Mouse (Mus musculus): ENCODE results near the gene Cdc45. TPM values are rescaled to one million over a fixed set of nuclear protein-coding genes. Genes with fewer than 3 reads are reported as not detected.
A peak's percentile ranks its signal among the peaks of the same experiment; 100 is the strongest.

Cdc45 gene
- polyA plus RNA-seq, 1 experiment from 2014 or later = 28.1 TPM

- H3K27me3 ChIP-seq = no peaks in the 10 kb centered on the region
- no peak overlapping the region for H3K4me3 ChIP-seq
- no peak overlapping the region for H3K9ac ChIP-seq
- no peak for ATAC-seq (ENCODE audit: low FRiP score)
- no peaks in the 10 kb centered on the region for H3K4me1 ChIP-seq
- H3K4me2 ChIP-seq (replicated peaks) = no peak overlapping the region
- H3K27ac ChIP-seq = no peak overlapping the region
- peaks cover 52% of the 10 kb centered on the region for H3K36me3 ChIP-seq
- 93% methylated on average over 7 of the region's 7 CpGs for WGBS
- H3K9me3 ChIP-seq (replicated peaks) = no peaks in the 10 kb centered on the region
Measured at GRCm38 (mm10) chr16:18785025-18785424, 26.8 kb downstream of the Cdc45 start.

- Histone ChIP-seq H3K4me3 (no peak overlapping the region), H3K27me3 (peaks cover 29% of the 10 kb centered on the region), H3K27ac (no peak overlapping the region), H3K4me1 (peaks cover 11% of the 10 kb centered on the region), H3K36me3 (peaks cover 32% of the 10 kb centered on the region), H3K4me2 (replicated peaks) (no peak overlapping the region), H3K9ac (no peak overlapping the region), H3K9me3 (replicated peaks) (no peaks in the 10 kb centered on the region)
- 90% methylated on average over 10 of the region's 10 CpGs for WGBS
- ATAC-seq (ENCODE audit: low FRiP score) = no peak
Measured at GRCm38 (mm10) chr16:18781810-18782209, 30.0 kb downstream of the Cdc45 start.

DNA sequence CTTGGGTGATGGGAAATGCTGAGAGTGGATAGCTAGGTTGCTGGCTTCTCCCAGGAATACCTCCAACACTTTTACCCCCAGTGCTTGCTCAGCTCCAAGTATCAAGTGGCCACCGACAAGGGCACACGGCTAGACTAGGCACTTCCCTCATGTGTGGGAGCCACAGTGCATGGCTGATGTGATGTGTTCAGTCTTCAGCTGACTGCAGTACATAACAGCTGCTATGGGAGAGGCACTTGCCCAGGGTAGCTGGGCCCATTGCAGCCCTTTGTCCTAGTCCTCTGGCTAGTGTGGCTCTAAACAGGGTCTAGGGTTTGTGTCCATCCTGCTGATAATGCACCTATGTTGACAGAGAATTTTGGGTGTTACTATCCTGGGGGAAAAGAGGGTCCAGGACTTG, 33.3 kb downstream of the Cdc45 start:
- 54% methylated on average over 2 of the region's 2 CpGs for WGBS
- H3K27ac ChIP-seq = no peak overlapping the region

GRCm38 (mm10) chr16:18777101-18778080, 34.4 kb downstream of the Cdc45 start:
- peak; percentile 60 for ATAC-seq (ENCODE audit: low FRiP score)
- H3K27me3 ChIP-seq = peaks cover 58% of the 10 kb centered on the region
- 3% methylated on average over 80 of the region's 80 CpGs for WGBS

More for the DNA sequence above, 33.3 kb downstream of the Cdc45 start:
- ATAC-seq (ENCODE audit: low FRiP score) = no peak
- H3K4me2 ChIP-seq (replicated peaks) = no peak overlapping the region
- no peak overlapping the region for H3K9ac ChIP-seq
- no peak overlapping the region for H3K4me3 ChIP-seq
- H3K4me1 ChIP-seq = peaks cover 18% of the 10 kb centered on the region
- H3K36me3 ChIP-seq = peaks cover 13% of the 10 kb centered on the region
- no peaks in the 10 kb centered on the region for H3K9me3 ChIP-seq (replicated peaks)
- peaks cover 58% of the 10 kb centered on the region for H3K27me3 ChIP-seq

GRCm38 (mm10) chr16:18776556-18777100, 35.2 kb downstream of the Cdc45 start, which contains the start of gene Cldn5:
TSS of gene Cldn5 (plus strand) at chr16:18776847.
- Histone ChIP-seq H3K27me3 (peaks cover 58% of the 10 kb centered on the region), H3K27ac (no peak within 1 kb of the TSS)

More at GRCm38 (mm10) chr16:18777101-18778080, 34.4 kb downstream of the Cdc45 start:
- peaks cover 9% of the 10 kb centered on the region for H3K36me3 ChIP-seq
- peak overlapping the region; percentile 58 for H3K4me2 ChIP-seq (replicated peaks)
- H3K4me3 ChIP-seq = peak overlapping the region; percentile 39
- H3K4me1 ChIP-seq = peaks cover 18% of the 10 kb centered on the region
- H3K9me3 ChIP-seq (replicated peaks) = no peaks in the 10 kb centered on the region
- peak overlapping the region; percentile 38; the same call in 1 of the 2 replicates for H3K9ac ChIP-seq
- no peak overlapping the region for H3K27ac ChIP-seq

GRCm38 (mm10) chr16:18775621-18776555, 35.9 kb downstream of the Cdc45 start:
- H3K9ac ChIP-seq = no peak overlapping the region
- peaks cover 4% of the 10 kb centered on the region; the same call in 1 of the 2 replicates for H3K36me3 ChIP-seq
- 25% methylated on average over 18 of the region's 18 CpGs for WGBS
- peak overlapping the region; percentile 58 for H3K4me2 ChIP-seq (replicated peaks)
- H3K27me3 ChIP-seq = peaks cover 58% of the 10 kb centered on the region
- peak overlapping the region; percentile 39 for H3K4me3 ChIP-seq
- H3K9me3 ChIP-seq (replicated peaks) = no peaks in the 10 kb centered on the region
- H3K4me1 ChIP-seq = peaks cover 18% of the 10 kb centered on the region
- H3K27ac ChIP-seq = no peak overlapping the region
- no peak for ATAC-seq (ENCODE audit: low FRiP score)

More at GRCm38 (mm10) chr16:18776556-18777100, 35.2 kb downstream of the Cdc45 start, which contains the start of gene Cldn5:
- H3K4me2 ChIP-seq (replicated peaks) = peak within 1 kb of the TSS; percentile 58
- H3K9ac ChIP-seq = peak within 1 kb of the TSS; percentile 38; the same call in 1 of the 2 replicates
- 0 out of 2 replicates have a peak, but pooled peaks have one; percentile 33 for ATAC-seq (ENCODE audit: low FRiP score)
- H3K36me3 ChIP-seq = peaks cover 4% of the 10 kb centered on the region; the same call in 1 of the 2 replicates
- peaks cover 18% of the 10 kb centered on the region for H3K4me1 ChIP-seq
- H3K9me3 ChIP-seq (replicated peaks) = no peaks in the 10 kb centered on the region
- 6% methylated on average over 19 of the region's 19 CpGs for WGBS
- H3K4me3 ChIP-seq = peak within 1 kb of the TSS; percentile 39

DNA sequence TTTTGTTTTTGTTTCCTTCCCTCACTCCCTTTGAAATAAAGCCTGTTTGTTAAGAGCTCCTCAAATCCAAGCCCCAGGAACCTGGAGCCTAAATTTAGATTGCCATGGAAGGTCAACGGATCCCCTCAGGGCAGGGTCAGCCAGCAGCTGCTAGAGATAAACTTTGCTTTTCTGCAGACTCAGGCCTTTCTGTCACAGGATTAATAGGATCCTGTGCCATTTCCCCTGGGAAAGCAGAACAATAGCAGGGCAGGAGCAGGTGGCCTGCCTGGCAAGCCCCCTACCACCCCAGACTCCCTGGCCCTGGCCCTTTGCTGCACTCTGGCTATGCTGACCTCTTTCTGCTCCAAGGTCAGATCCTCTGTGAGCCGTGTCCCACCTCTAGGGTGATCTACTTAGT, 37.9 kb downstream of the Cdc45 start:
- no peaks in the 10 kb centered on the region for H3K9me3 ChIP-seq (replicated peaks)
- peaks cover 51% of the 10 kb centered on the region for H3K27me3 ChIP-seq
- no peak overlapping the region for H3K4me3 ChIP-seq
- H3K4me2 ChIP-seq (replicated peaks) = no peak overlapping the region
- 27% methylated on average over 2 of the region's 2 CpGs for WGBS
- H3K9ac ChIP-seq = no peak overlapping the region
- ATAC-seq (ENCODE audit: low FRiP score) = no peak
- H3K36me3 ChIP-seq = no peaks in the 10 kb centered on the region
- no peak overlapping the region for H3K27ac ChIP-seq
- H3K4me1 ChIP-seq = peaks cover 18% of the 10 kb centered on the region

DNA sequence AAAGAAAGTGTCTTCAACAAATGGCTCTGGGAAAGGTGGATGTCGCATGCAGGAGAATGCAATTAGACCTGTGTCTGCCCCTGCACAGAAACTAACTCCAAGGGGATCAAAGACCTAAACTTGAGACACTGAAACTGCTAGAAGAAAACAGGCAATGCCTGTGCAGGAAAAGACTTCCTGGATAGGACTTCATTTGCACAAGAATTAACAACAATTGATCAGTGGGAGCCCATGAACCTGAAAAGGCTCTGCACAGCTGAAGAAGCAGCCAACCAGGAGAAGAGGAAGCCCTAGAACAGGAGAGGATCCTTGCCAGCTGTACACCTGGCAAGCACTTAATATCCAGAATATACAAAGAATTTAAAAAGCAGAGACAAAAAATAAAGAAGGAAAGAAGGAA, 42.3 kb downstream of the Cdc45 start:
- Histone ChIP-seq H3K9ac (no peak overlapping the region), H3K9me3 (replicated peaks) (no peaks in the 10 kb centered on the region), H3K4me3 (no peak overlapping the region), H3K36me3 (no peaks in the 10 kb centered on the region), H3K4me2 (replicated peaks) (no peak overlapping the region), H3K27ac (no peak overlapping the region), H3K27me3 (peaks cover 7% of the 10 kb centered on the region; the same call in 1 of the 2 replicates), H3K4me1 (peaks cover 3% of the 10 kb centered on the region; the same call in 1 of the 2 replicates)
- ATAC-seq (ENCODE audit: low FRiP score) = no peak
- WGBS = 68% methylated on average over 1 of the region's 1 CpGs

DNA sequence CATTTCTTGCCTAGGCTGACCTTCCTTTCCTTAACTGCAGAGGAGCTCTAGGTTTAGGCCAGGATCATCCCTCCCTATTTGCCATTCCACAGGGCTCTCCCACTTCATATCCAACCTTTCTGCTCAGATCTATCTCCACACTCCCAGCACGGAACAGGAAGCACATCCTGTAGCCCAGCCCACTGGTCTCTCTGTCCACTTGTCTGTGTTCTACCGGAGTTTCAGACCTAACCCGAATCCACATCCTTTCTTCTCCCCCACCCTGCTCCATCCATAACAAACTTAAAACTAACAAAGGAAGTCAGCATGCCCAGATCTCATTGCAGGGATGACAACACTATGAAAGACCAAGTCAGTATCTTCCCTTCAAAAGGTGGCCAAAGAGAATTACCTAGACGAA, 45.4 kb downstream of the Cdc45 start:
- Histone ChIP-seq H3K27me3 (no peaks in the 10 kb centered on the region), H3K4me1 (no peaks in the 10 kb centered on the region), H3K4me2 (replicated peaks) (no peak overlapping the region), H3K27ac (no peak overlapping the region), H3K36me3 (no peaks in the 10 kb centered on the region), H3K9me3 (replicated peaks) (no peaks in the 10 kb centered on the region), H3K4me3 (no peak overlapping the region), H3K9ac (no peak overlapping the region)
- no peak for ATAC-seq (ENCODE audit: low FRiP score)
- WGBS = 84% methylated on average over 4 of the region's 4 CpGs

- H3K4me1 ChIP-seq = no peaks in the 10 kb centered on the region
- no peak overlapping the region for H3K9ac ChIP-seq
- no peaks in the 10 kb centered on the region for H3K36me3 ChIP-seq
- no peak overlapping the region for H3K27ac ChIP-seq
- WGBS = 75% methylated on average over 3 of the region's 3 CpGs
- no peak for ATAC-seq (ENCODE audit: low FRiP score)
- H3K4me3 ChIP-seq = no peak overlapping the region
- H3K4me2 ChIP-seq (replicated peaks) = no peak overlapping the region
- no peaks in the 10 kb centered on the region for H3K27me3 ChIP-seq
- H3K9me3 ChIP-seq (replicated peaks) = no peaks in the 10 kb centered on the region
Measured at GRCm38 (mm10) chr16:18762960-18763359, 48.8 kb downstream of the Cdc45 start.

DNA sequence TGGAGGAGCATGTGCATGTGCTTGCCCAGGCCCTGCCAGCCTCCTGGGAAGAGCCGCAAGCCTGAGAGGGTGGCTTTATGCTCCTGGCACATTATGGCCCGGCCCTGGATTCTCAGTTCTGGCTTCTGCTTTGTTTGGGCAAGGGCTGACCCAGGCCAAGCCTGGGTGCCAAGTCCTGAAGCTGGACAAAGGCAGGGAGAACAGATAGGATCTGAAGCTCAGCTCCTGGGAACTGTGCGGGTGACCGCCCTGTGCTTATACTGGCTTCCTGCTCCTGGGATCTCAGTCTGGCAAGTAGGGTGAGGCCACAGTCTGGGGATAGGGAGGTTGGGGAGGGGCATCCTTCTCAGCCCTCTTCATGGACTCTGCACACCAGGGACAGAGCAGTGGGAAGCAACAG, 50.1 kb downstream of the Cdc45 start:
- H3K4me3 ChIP-seq = no peak overlapping the region
- H3K9ac ChIP-seq = no peak overlapping the region
- H3K4me1 ChIP-seq = no peaks in the 10 kb centered on the region
- no peak overlapping the region for H3K27ac ChIP-seq
- no peaks in the 10 kb centered on the region for H3K27me3 ChIP-seq
- WGBS = 90% methylated on average over 4 of the region's 4 CpGs
- H3K4me2 ChIP-seq (replicated peaks) = no peak overlapping the region
- no peaks in the 10 kb centered on the region for H3K36me3 ChIP-seq
- no peaks in the 10 kb centered on the region for H3K9me3 ChIP-seq (replicated peaks)
- ATAC-seq (ENCODE audit: low FRiP score) = no peak
